Mouse (Mus musculus): Measurements from ENCODE around the gene Gpr141.

DNA sequence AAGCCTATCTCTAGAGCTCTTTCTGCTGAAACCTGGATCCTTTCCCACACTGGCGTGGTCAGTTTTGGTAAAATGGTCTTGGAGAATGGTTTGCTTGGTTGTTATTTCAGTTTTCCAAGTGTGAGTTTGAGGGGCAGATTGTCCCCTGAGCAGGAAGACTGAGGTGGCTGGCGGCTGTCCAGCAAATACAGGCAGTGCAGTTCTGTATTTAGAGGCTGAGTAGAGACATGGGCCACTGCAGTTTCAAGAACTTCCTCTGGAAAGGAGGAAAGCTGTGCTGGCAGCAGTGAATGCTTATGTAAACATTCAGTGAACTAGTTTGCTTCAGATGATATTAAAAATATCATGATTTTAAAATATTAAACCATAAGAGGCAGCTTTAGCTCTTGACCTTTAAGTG is 93.2 kb downstream of the Gpr141 start:
- TF ChIP-seq CTCF (IDR thresholded peaks at IDR 0.05; ENCODE audit: borderline replicate concordance, control insufficient read depth, extremely low read depth, insufficient read depth, low read length, poor library complexity) (no peak), POLR2A (IDR thresholded peaks at IDR 0.05; ENCODE audit: control insufficient read depth, extremely low read depth, insufficient read depth, low read length, poor library complexity) (no peak)

Data from thymus, adult 2 months (tissue).